Mouse (Mus musculus) liver, adult 2 months (tissue): ENCODE results near the gene Ryk.
A peak's percentile ranks its signal among the peaks of the same experiment; 100 is the strongest.

Experiments used
- CTCF ChIP-seq: fragments of 200-500 bp; IDR thresholded peaks from 2 replicates; pipeline ENCODE4 v1.5.1; 2011; ENCODE audit warnings: low read depth, low read length, control low read depth
- POLR2A ChIP-seq: fragments of 200-500 bp; IDR thresholded peaks from 2 replicates; pipeline ENCODE4 v1.6.1; 2011; ENCODE audit warnings: low read length, control low read depth; ENCODE audit not compliant: insufficient read depth; ENCODE audit errors: extremely low read depth

DNA sequence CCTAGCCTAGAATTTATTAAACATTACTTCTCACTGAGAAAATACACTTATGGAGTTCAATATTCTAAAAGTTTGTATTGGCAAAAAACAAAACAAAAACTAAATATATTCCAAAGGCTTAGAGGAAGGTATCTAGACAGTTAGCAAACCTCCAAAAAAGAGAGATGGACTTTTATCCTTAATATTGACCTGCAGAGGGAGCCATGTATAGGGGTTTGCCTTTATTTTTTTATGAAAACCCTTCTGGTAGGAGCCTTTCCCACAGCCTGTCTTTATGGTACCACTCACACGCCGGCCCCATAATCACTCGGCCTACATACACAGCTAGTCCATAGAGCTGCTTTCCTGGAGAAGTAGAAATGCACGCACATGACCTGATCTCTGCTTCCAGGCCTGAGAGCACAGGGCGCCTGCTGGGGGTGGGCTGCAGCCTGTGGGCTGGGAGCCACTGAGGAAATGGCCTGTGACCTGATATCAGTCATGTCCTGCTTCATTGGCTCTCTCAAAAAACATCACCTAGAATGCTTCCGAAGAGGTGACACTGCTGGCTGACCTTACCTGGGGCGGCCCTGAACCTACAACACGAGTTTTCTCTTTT, 82.9 kb downstream of the Ryk start:
- TF ChIP-seq POLR2A: no peak
- peak; percentile 32 for TF ChIP-seq CTCF
